Mouse (Mus musculus) macrophage (primary cell): ENCODE data around the gene Kcp. TPM values are rescaled to one million over a fixed set of nuclear protein-coding genes. Genes with fewer than 3 reads are reported as not detected.

Experiments used
- H3K27ac ChIP-seq: fragments of 350-480 bp; formaldehyde crosslinking; 2 replicates; pipeline ENCODE4 v1.9.0; 2021
- H3K36me3 ChIP-seq: fragments of 350-480 bp; formaldehyde crosslinking; 2 replicates; pipeline ENCODE4 v1.9.0; 2021; ENCODE audit errors: inconsistent target
- H3K4me3 ChIP-seq: fragments of 350-480 bp; formaldehyde crosslinking; 2 replicates; pipeline ENCODE4 v1.9.0; 2021; ENCODE audit errors: inconsistent target
- H3K79me2 ChIP-seq: fragments of 350-480 bp; formaldehyde crosslinking; 2 replicates; pipeline ENCODE4 v1.9.0; 2021; ENCODE audit errors: inconsistent target
- WGBS: methylation state at CpG from one replicate; pipeline ENCODE4 v1.1.7; 2026; ENCODE audit warnings: inconsistent platforms; ENCODE audit not compliant: missing documents; 5-methylcytosine and 5-hydroxymethylcytosine counted together
- polyA plus RNA-seq: library from polyadenylated mRNA; stranded (reverse); fragments of 250-400 nt; gene quantifications from 3 replicates; pipeline ENCODE4 v1.2.4, GENCODE M21; 2018; ENCODE audit warnings: inconsistent platforms

Gene Kcp
- polyA plus RNA-seq, 1 experiment from 2014 or later, result not detected

- peaks cover 8% of the 10 kb centered on the region for H3K79me2 ChIP-seq
- no peaks in the 10 kb centered on the region for H3K36me3 ChIP-seq
- no peak overlapping the region for H3K4me3 ChIP-seq
- WGBS, result 86% methylated on average over 3 of the region's 3 CpGs
- H3K27ac ChIP-seq, result no peak overlapping the region
Observed at GRCm38 (mm10) chr6:29463388-29463787, 44.4 kb downstream of the Kcp start.

GRCm38 (mm10) chr6:29461502-29461901, 46.2 kb downstream of the Kcp start:
- no peaks in the 10 kb centered on the region for H3K79me2 ChIP-seq
- WGBS, result 69% methylated on average over 6 of the region's 7 CpGs
- H3K4me3 ChIP-seq, result no peak overlapping the region
- H3K27ac ChIP-seq, result no peak overlapping the region
- no peaks in the 10 kb centered on the region for H3K36me3 ChIP-seq

DNA sequence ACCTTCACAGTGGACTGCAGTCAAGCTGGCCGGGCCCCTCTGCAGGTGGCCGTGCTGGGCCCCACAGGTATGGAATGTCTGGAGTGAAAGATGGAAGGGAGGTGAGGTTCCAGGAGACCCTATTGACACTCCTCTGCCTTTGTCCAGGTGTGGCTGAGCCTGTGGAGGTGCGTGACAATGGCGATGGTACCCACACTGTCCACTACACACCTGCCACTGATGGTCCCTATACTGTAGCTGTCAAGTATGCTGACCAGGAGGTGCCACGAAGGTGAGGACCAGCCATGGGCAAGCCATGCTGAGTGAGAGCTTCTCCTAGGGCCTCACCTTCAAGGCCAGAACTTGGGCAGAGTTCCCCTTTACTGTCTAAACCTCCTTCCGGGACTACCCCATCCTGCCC, 57.1 kb downstream of the Kcp start:
- no peak overlapping the region for H3K27ac ChIP-seq
- H3K36me3 ChIP-seq, result no peaks in the 10 kb centered on the region
- H3K4me3 ChIP-seq, result no peak overlapping the region
- no peaks in the 10 kb centered on the region for H3K79me2 ChIP-seq
- 99% methylated on average over 6 of the region's 6 CpGs for whole genome bisulfite sequencing

DNA sequence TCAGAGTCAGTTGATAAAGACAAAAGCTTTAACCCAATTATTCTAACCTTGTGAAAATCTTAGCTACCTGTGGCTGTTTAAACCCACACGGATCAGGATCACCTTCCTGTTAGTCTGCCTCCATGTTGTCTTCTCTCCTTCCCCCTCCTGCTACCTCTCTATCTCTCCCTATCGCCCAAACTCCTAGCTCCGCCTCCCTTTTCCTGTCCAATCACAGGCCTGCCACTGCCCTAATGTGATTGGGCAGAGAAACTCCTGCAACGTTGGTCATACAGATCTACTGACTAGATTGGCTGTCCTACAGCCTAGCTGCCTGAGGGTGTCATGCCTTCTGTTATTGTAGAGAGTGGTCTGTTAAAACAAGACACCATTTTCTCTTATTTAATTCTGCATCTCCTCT, 57.9 kb downstream of the Kcp start:
- Histone ChIP-seq H3K27ac (no peak overlapping the region), H3K36me3 (no peaks in the 10 kb centered on the region), H3K4me3 (no peak overlapping the region), H3K79me2 (no peaks in the 10 kb centered on the region)
- WGBS, result 19% methylated on average over 3 of the region's 4 CpGs

DNA sequence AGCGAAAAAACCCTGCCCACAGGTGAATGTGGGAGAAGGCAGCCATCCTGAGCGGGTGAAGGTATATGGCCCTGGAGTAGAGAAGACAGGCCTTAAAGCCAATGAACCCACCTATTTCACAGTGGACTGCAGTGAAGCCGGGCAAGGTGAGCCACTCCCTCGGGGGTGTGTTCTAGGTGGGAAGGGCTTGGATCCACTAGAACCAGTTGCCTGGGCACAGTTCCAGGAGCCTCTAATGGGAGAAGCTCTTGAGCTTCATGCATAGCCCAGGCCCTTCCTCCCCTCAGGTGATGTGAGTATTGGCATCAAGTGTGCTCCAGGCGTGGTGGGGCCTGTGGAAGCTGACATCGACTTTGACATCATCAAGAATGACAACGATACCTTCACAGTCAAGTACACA, 62.4 kb downstream of the Kcp start:
- H3K36me3 ChIP-seq, result no peaks in the 10 kb centered on the region
- no peak overlapping the region for H3K27ac ChIP-seq
- 87% methylated on average over 7 of the region's 7 CpGs for WGBS
- H3K79me2 ChIP-seq, result no peaks in the 10 kb centered on the region
- H3K4me3 ChIP-seq, result no peak overlapping the region

DNA sequence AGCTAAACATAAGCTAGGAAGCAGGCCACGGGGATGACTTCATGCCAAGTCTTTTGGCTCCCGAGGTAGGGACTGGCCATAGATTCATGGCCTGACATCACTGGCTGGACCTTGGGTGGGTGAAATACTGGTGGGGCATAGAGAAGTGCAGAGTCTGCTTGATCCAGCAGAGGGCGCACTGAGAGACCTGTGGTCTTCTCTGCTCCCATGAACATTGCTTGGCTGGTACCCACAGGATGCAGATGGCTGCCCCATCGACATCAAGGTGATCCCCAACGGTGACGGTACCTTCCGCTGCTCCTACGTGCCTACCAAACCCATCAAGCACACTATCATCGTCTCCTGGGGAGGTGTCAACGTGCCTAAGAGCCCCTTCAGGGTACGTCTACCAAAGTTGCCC, 63.0 kb downstream of the Kcp start:
- H3K36me3 ChIP-seq, result no peaks in the 10 kb centered on the region
- no peaks in the 10 kb centered on the region for H3K79me2 ChIP-seq
- H3K4me3 ChIP-seq, result no peak overlapping the region
- H3K27ac ChIP-seq, result no peak overlapping the region
- 48% methylated on average over 11 of the region's 11 CpGs for WGBS

DNA sequence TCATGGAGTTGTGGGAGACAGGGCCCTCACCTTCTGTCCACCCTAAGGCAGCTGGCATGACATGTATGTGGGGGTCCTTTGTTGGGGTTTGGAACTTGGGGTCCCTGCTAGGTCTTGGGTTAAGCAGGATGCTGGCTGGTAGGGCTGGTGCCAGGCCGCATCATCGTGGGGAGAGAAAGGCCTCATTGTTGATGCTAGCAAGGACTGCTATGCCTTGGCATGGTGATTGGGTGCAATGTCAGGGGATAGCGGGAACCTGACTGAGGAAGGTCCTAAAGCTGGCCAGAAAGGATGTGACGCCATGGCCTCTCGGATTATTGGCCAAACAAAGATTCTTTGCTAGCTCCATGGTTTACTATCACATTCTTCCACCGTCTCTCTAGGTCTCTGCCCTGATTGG, 68.0 kb downstream of the Kcp start:
- no peak overlapping the region for H3K4me3 ChIP-seq
- no peak overlapping the region for H3K27ac ChIP-seq
- H3K36me3 ChIP-seq, result no peaks in the 10 kb centered on the region
- 83% methylated on average over 6 of the region's 6 CpGs for whole genome bisulfite sequencing
- H3K79me2 ChIP-seq, result no peaks in the 10 kb centered on the region

DNA sequence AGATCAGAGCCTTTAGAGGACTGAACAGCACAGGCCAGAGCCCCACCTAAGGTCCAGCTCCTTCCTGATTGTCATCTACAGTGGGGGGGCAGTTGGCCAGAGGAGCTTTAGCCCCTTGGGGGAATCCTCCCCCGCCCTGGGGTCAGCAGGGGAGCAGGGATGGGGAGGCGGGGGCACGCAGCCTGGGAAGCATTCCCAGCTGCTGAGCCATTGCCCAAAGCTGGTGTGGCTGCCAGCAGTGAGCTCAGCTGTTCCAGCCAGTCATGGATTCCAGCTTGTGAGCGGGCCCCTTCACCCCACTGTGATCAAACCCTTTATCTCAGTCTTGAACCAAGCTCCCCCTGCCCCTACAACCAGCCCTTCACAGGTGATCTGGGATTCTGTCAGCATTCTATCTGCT, 68.5 kb downstream of the Kcp start:
- H3K4me3 ChIP-seq, result no peak overlapping the region
- H3K79me2 ChIP-seq, result no peaks in the 10 kb centered on the region
- no peak overlapping the region for H3K27ac ChIP-seq
- no peaks in the 10 kb centered on the region for H3K36me3 ChIP-seq
- 97% methylated on average over 3 of the region's 4 CpGs for WGBS

- Histone ChIP-seq H3K79me2 (no peaks in the 10 kb centered on the region), H3K27ac (no peak overlapping the region), H3K36me3 (no peaks in the 10 kb centered on the region), H3K4me3 (no peak overlapping the region)
- WGBS, result 21% methylated on average over 10 of the region's 11 CpGs
Observed at GRCm38 (mm10) chr6:29436461-29436934, 71.3 kb downstream of the Kcp start.

- Histone ChIP-seq H3K79me2 (no peaks in the 10 kb centered on the region), H3K4me3 (no peak overlapping the region), H3K27ac (no peak overlapping the region), H3K36me3 (no peaks in the 10 kb centered on the region)
- WGBS, result 64% methylated on average over 4 of the region's 6 CpGs
Observed at GRCm38 (mm10) chr6:29435940-29436451, 71.8 kb downstream of the Kcp start.

- Histone ChIP-seq H3K4me3 (no peak overlapping the region), H3K79me2 (no peaks in the 10 kb centered on the region), H3K36me3 (no peaks in the 10 kb centered on the region), H3K27ac (no peak overlapping the region)
- WGBS, result 13% methylated on average over 12 of the region's 13 CpGs
Observed at GRCm38 (mm10) chr6:29434911-29435691, 72.7 kb downstream of the Kcp start.

- WGBS, result 10% methylated on average over 27 of the region's 27 CpGs
- H3K36me3 ChIP-seq, result no peaks in the 10 kb centered on the region
- no peak overlapping the region for H3K27ac ChIP-seq
- H3K4me3 ChIP-seq, result no peak overlapping the region
- H3K79me2 ChIP-seq, result no peaks in the 10 kb centered on the region
Observed at GRCm38 (mm10) chr6:29433804-29434795, 73.7 kb downstream of the Kcp start.

- Histone ChIP-seq H3K79me2 (no peaks in the 10 kb centered on the region), H3K36me3 (no peaks in the 10 kb centered on the region), H3K4me3 (no peak within 1 kb of the TSS), H3K27ac (no peak within 1 kb of the TSS)
- WGBS, result 4% methylated on average over 77 of the region's 77 CpGs
Observed at GRCm38 (mm10) chr6:29433038-29433803, 74.5 kb downstream of the Kcp start, which contains the start of gene Flnc. Flnc (plus strand) TSS chr6:29433256.

DNA sequence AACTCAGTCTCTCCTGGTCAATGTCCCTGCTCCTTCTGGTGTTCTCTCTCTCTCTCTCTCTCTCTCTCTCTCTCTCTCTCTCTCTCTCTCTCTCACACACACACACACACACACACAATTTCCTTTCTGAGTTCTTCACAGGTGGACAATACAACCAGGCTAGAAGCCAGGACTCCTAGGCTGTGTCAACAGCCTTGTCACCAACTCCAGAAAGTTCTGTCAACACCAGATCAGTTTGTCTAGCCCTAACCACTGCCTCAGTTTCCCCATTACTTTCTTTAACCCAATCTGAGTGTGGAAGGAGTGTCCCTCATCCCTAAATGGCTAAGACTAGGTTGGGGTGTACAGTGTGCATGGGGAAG, 75.1 kb downstream of the Kcp start:
- H3K27ac ChIP-seq, result no peak overlapping the region
- H3K79me2 ChIP-seq, result no peaks in the 10 kb centered on the region
- H3K36me3 ChIP-seq, result no peaks in the 10 kb centered on the region
- H3K4me3 ChIP-seq, result no peak overlapping the region
